Mouse (Mus musculus) thymus, postnatal 10 days (tissue): ENCODE measurements around the gene Hsdl2.

Source experiments
- DNase-seq, 2 experiments: peaks; one replicate each; pipeline ENCODE4 v3.0.0; 2021; ENCODE audit warnings: low spot score in 2 of 2

Hsdl2 gene

GRCm38 (mm10) chr4:59625998-59626910 is 44.9 kb downstream of the Hsdl2 start, which contains the start of gene E130308A19Rik:
Gene E130308A19Rik (plus strand): TSS chr4:59626211.
- peak; percentile 73 to 82 for DNase-seq

- DNase-seq: no peak
These were observed 46.9 kb downstream of the Hsdl2 start for GRCm38 (mm10) chr4:59628255-59628654.

GRCm38 (mm10) chr4:59629076-59629874 is 47.9 kb downstream of the Hsdl2 start:
- no peak for DNase-seq

GRCm38 (mm10) chr4:59630122-59630521 is 48.8 kb downstream of the Hsdl2 start:
- no peak for DNase-seq

GRCm38 (mm10) chr4:59634532-59634931 is 53.2 kb downstream of the Hsdl2 start:
- no peak for DNase-seq

- no peak for DNase-seq
These were observed 57.8 kb downstream of the Hsdl2 start for GRCm38 (mm10) chr4:59639163-59639562.

GRCm38 (mm10) chr4:59640720-59641119 is 59.4 kb downstream of the Hsdl2 start:
- no peak for DNase-seq

- DNase-seq: no peak
These were observed 60.7 kb downstream of the Hsdl2 start for GRCm38 (mm10) chr4:59642039-59642438.

GRCm38 (mm10) chr4:59642657-59643056 is 61.3 kb downstream of the Hsdl2 start:
- no peak for DNase-seq

- no peak for DNase-seq
These were observed 63.1 kb downstream of the Hsdl2 start for GRCm38 (mm10) chr4:59644431-59644830.

GRCm38 (mm10) chr4:59644992-59645391 is 63.6 kb downstream of the Hsdl2 start:
- no peak for DNase-seq

- no peak for DNase-seq
These were observed 64.2 kb downstream of the Hsdl2 start for GRCm38 (mm10) chr4:59645610-59646009.

GRCm38 (mm10) chr4:59646020-59646696 is 64.8 kb downstream of the Hsdl2 start:
- DNase-seq: no peak

GRCm38 (mm10) chr4:59649119-59649518 is 67.8 kb downstream of the Hsdl2 start:
- DNase-seq: no peak

GRCm38 (mm10) chr4:59652166-59652681 is 70.9 kb downstream of the Hsdl2 start:
- DNase-seq: no peak

- DNase-seq: no peak
These were observed 74.8 kb downstream of the Hsdl2 start for GRCm38 (mm10) chr4:59656061-59656642.

GRCm38 (mm10) chr4:59662163-59662562 is 80.8 kb downstream of the Hsdl2 start:
- DNase-seq: no peak

- DNase-seq: no peak
These were observed 82.1 kb downstream of the Hsdl2 start for GRCm38 (mm10) chr4:59663451-59663850.

- no peak for DNase-seq
These were observed 85.4 kb downstream of the Hsdl2 start for GRCm38 (mm10) chr4:59666550-59667317.

- no peak for DNase-seq
These were observed 86.7 kb downstream of the Hsdl2 start for GRCm38 (mm10) chr4:59668050-59668449.
